Mouse (Mus musculus) liver, embryonic 14.5 days (tissue): ENCODE data around the gene Ttll3.

Source experiments
- CTCF ChIP-seq: IDR thresholded peaks from 2 replicates; pipeline ENCODE4 v1.5.1; 2016; ENCODE audit warnings: antibody characterized with exemption, low read depth, control low read depth
- EP300 ChIP-seq: IDR thresholded peaks from 2 replicates; pipeline ENCODE4 v1.6.1; 2016; ENCODE audit warnings: antibody characterized with exemption, low read depth

DNA sequence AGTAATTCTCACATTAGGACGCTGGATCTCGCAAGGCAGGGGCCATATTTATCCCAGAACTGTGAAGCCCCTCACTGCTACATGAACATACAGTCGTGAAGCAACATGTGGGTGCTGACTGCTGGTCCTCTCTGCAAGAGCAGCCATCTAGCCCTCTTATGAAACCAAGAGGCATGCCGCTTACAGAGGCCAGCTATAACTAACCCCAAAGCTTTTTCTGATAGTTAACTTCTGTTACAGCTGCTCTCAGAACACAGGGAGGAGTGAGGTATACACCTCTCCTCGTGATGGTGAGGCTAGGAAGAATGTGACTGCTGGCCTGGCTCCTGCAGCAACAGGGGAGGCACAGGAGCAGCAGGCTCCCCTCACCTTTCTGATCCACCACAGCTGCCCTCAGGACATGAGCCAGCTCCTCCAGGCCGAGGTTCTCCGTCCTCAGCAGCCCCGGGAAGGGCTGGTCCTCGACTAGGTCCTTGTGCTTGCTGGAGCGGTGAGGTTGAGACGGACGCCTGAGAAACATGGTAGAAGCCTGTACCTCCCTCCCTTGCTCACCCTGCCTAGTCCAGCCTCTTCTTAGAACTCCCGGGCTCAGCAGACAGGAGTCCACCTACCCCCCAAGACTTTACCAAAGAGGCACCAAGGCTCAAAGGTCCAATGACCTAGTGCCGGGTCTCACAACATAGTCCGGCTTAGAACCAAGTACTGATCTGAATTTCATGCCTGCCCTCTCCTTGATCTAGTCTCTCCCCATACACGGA is 29.6 kb downstream of the Ttll3 start:
- no peak for TF ChIP-seq CTCF
- no peak for TF ChIP-seq EP300
